Mouse (Mus musculus) heart, postnatal 25 days (tissue): ENCODE data around the gene Ice1. TPM values are rescaled to one million over a fixed set of nuclear protein-coding genes. Genes with fewer than 3 reads are reported as not detected.

Experiments used
- total RNA-seq, 2 experiments: library from RNA; stranded (reverse); gene quantifications; 2 replicates each; pipeline ENCODE4 v1.2.3; 2021

Gene Ice1
- total RNA-seq, 2 experiments from 2014 or later: 27.0 to 27.7 TPM

Other genes with a start within 250 kb of the Ice1 start
- not detected for gene Adamts16, start 204.2 kb upstream of the Ice1 start, total RNA-seq